Mouse (Mus musculus) liver, postnatal 0 days (tissue): ENCODE measurements around the gene Ccnjl.

Experiments
- CTCF ChIP-seq: sonication (generic); IDR thresholded peaks from 2 replicates; pipeline ENCODE4 v1.5.1; 2016; ENCODE audit warnings: antibody characterized with exemption, low read depth
- EP300 ChIP-seq: IDR thresholded peaks from 2 replicates; pipeline ENCODE4 v1.6.1; 2016; ENCODE audit warnings: antibody characterized with exemption, low read depth, mild to moderate bottlenecking

DNA sequence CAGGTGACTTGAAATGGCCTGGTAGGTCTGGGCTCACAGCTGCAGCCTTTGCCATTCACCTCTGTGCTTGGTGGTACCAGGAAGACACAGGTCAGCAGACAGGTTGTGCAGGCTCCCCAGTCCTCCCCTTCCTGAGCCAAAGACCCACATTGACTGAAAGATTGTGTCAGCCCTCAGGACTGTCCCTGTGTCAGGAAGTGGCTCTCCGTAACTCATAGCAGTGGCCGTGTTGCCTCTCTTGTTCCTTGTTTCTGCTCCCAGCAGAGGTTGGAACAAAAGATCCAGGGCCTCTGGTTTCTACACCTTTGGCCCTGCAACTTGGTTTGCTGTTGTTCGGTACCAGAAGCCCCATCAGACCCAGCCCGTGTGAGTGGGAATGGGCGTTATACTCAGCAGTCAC lies 40.6 kb downstream of the Ccnjl start:
- no peak for TF ChIP-seq CTCF
- TF ChIP-seq EP300, result no peak
